Mouse (Mus musculus): ENCODE results near the gene Bcas1. TPM values are rescaled to one million over a fixed set of nuclear protein-coding genes. Genes with fewer than 3 reads are reported as not detected.
"Not testable (repeated sequence)": the region's sequence is repeated elsewhere in the genome, so short reads cannot be mapped to it uniquely, and the experiment has no call there.

Bcas1 gene
- total RNA-seq (2021) = under 1 TPM; 0.12 to 0.67 TPM
- long read RNA-seq, experiment 1, partial matches to known transcripts = 1 of 1 reads
- long read RNA-seq, experiment 1, other reads (novel, unspliced or antisense) = 0 of 1 reads
- long read RNA-seq, experiment 2, partial matches to known transcripts = 0 of 1 reads
- long read RNA-seq, experiment 2, other reads (novel, unspliced or antisense) = 1 of 1 reads

GRCm38 (mm10) chr2:170427704-170428103, at the start of gene Bcas1:
TSS of gene Bcas1 (minus strand) at chr2:170427845.
- DNase-seq = no peak
- intact Hi-C loops (cut with DNase I) = no loop called here

GRCm38 (mm10) chr2:170476643-170477042, 49.0 kb upstream of the Bcas1 start:
- no peak for DNase-seq
- intact Hi-C loops (cut with DNase I) = no loop called here

- peak; percentile 14 to 43 for DNase-seq
- intact Hi-C loops (cut with DNase I) = no loop called here
These were observed 48.6 kb upstream of the Bcas1 start for GRCm38 (mm10) chr2:170476215-170476614.

GRCm38 (mm10) chr2:170475164-170475563, 47.5 kb upstream of the Bcas1 start:
- no peak for DNase-seq
- intact Hi-C loops (cut with DNase I) = no loop called here

- no peak for DNase-seq
- intact Hi-C loops (cut with DNase I) = no loop called here
These were observed 46.5 kb upstream of the Bcas1 start for GRCm38 (mm10) chr2:170474125-170474524.

GRCm38 (mm10) chr2:170470591-170470990, 42.9 kb upstream of the Bcas1 start:
- intact Hi-C loops (cut with DNase I) = no loop called here
- no peak for DNase-seq

- peak; percentile 19 to 55 for DNase-seq
- intact Hi-C loops (cut with DNase I) = no loop called here
These were observed 42.1 kb upstream of the Bcas1 start for GRCm38 (mm10) chr2:170469616-170470308.

- intact Hi-C loops (cut with DNase I) = no loop called here
- peak; percentile 5 to 31 for DNase-seq
These were observed 40.4 kb upstream of the Bcas1 start for GRCm38 (mm10) chr2:170468009-170468408.

GRCm38 (mm10) chr2:170464817-170465216, 37.2 kb upstream of the Bcas1 start:
- no peak for DNase-seq

GRCm38 (mm10) chr2:170461652-170462051, 34.0 kb upstream of the Bcas1 start:
- no peak for DNase-seq
- intact Hi-C loops (cut with DNase I) = no loop called here

More at GRCm38 (mm10) chr2:170464817-170465216, 37.2 kb upstream of the Bcas1 start:
- intact Hi-C loops (cut with DNase I) = no loop called here

- intact Hi-C loops (cut with DNase I) = loop anchor here (10.0 kb wide), 1 partner anchor 415 kb away; no protein-coding TSS in a partner anchor
- no peak for DNase-seq
These were observed 32.2 kb upstream of the Bcas1 start for GRCm38 (mm10) chr2:170459805-170460204.

GRCm38 (mm10) chr2:170459183-170459582, 31.5 kb upstream of the Bcas1 start:
- DNase-seq = no peak
- intact Hi-C loops (cut with DNase I) = loop anchor here (10.0 kb wide), 1 partner anchor 416 kb away; no protein-coding TSS in a partner anchor

GRCm38 (mm10) chr2:170453809-170454208, 26.2 kb upstream of the Bcas1 start:
- intact Hi-C loops (cut with DNase I) = loop anchor here (10.0 kb wide), 1 partner anchor 421 kb away; no protein-coding TSS in a partner anchor
- DNase-seq = not testable (repeated sequence)

GRCm38 (mm10) chr2:170450933-170451332, 23.3 kb upstream of the Bcas1 start:
- peak; percentile 82 to 87 for DNase-seq
- intact Hi-C loops (cut with DNase I) = loop anchor here (1.0 to 10.0 kb wide), 2 partner anchors 56 to 424 kb away; no protein-coding TSS in a partner anchor

GRCm38 (mm10) chr2:170447651-170448050, 20.0 kb upstream of the Bcas1 start:
- DNase-seq = no peak
- intact Hi-C loops (cut with DNase I) = no loop called here

- intact Hi-C loops (cut with DNase I) = no loop called here
These were observed 19.3 kb upstream of the Bcas1 start for GRCm38 (mm10) chr2:170446843-170447383.

GRCm38 (mm10) chr2:170445861-170446260, 18.2 kb upstream of the Bcas1 start:
- DNase-seq = no peak
- intact Hi-C loops (cut with DNase I) = no loop called here

More at GRCm38 (mm10) chr2:170446843-170447383, 19.3 kb upstream of the Bcas1 start:
- no peak for DNase-seq

- intact Hi-C loops (cut with DNase I) = no loop called here
These were observed 14.9 kb upstream of the Bcas1 start for GRCm38 (mm10) chr2:170442535-170442934.

GRCm38 (mm10) chr2:170438782-170439181, 11.1 kb upstream of the Bcas1 start:
- intact Hi-C loops (cut with DNase I) = no loop called here
- no peak for DNase-seq

More at GRCm38 (mm10) chr2:170442535-170442934, 14.9 kb upstream of the Bcas1 start:
- DNase-seq = peak in 1 of 2 experiments; percentile 16

- no peak for DNase-seq
- intact Hi-C loops (cut with DNase I) = no loop called here
These were observed 8.6 kb upstream of the Bcas1 start for GRCm38 (mm10) chr2:170436204-170436603.

GRCm38 (mm10) chr2:170432152-170432551, 4.5 kb upstream of the Bcas1 start:
- DNase-seq = no peak
- intact Hi-C loops (cut with DNase I) = no loop called here
